Mouse (Mus musculus): ENCODE data around the gene Mical3. TPM values are rescaled to one million over a fixed set of nuclear protein-coding genes. Genes with fewer than 3 reads are reported as not detected.

Mical3 gene
- polyA plus RNA-seq, 1 experiment = 67.4 TPM

DNA sequence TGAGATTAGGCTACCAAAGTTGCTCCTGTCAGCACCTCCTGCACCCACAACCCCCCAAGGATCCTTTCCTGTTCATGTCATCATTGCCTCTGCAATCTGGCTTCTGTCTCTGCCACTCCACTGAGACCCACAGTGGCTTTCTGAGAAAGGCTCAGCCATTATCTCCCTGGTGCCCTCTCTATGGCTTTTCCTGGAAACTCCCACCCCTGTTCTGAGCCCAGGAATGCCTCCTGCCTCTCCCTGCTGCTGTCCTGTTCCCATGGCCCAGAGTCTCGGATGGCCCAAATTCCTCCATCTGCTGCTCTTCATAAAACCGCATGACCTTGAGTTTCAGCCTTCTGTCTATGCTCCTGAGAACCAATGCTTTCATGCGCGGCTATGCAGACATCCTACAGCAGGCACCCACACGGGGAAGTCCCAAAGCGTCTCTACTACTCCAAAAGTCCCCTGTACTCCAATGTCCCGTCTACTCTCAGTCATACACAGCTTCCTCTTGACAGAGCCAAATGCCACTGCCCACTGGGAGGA, 77.2 kb downstream of the Mical3 start:
- no peak for TF ChIP-seq POLR2A (IDR thresholded peaks at IDR 0.05; ENCODE audit: extremely low read depth, insufficient read depth, low read length)
- no peak for TF ChIP-seq CTCF (IDR thresholded peaks at IDR 0.05; ENCODE audit: extremely low read depth, insufficient read depth, low read length)
- Histone ChIP-seq H3K27ac (ENCODE audit: insufficient read depth, low read length) (no peak overlapping the region), H3K4me3 (ENCODE audit: insufficient read depth, low read length) (no peak overlapping the region), H3K4me1 (ENCODE audit: control insufficient read depth, insufficient read depth, low read length) (peaks cover 18% of the 10 kb centered on the region)

DNA sequence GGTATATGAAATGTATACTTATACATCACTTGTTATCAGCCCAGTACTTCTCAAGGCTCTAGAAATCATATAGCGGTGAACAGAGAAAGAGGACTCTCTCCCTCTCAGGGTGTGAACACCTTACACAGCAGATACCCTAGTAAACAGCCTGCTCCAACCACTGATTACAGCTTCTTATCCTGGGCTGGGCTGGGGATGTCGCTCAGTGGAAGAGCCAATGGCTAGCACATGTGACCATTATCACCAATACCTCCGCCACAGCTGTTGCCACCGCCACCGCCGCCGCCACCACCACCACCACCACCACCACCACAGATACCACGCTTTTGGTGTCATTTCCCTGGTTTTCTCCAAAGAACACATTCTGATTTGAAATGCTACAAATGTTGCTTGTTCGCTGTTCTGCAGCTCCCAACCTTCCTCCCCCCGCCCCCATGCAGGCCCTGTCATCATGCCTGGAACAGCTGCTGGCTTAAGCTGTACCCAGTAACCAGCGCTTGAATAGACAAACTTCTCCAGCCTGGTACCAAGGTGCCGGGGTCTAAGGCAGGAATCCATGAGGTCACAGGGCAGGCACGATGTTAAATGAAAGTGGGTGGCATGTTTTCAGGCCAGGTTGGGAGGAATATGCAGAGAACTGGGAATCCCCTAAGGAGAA, 78.7 kb downstream of the Mical3 start:
- peaks cover 22% of the 10 kb centered on the region for H3K4me1 ChIP-seq (ENCODE audit: control insufficient read depth, insufficient read depth, low read length)
- TF ChIP-seq POLR2A (IDR thresholded peaks at IDR 0.05; ENCODE audit: extremely low read depth, insufficient read depth, low read length) (no peak), CTCF (IDR thresholded peaks at IDR 0.05; ENCODE audit: extremely low read depth, insufficient read depth, low read length) (no peak)
- peak overlapping the region; percentile 89 for H3K27ac ChIP-seq (ENCODE audit: insufficient read depth, low read length)
- H3K4me3 ChIP-seq (ENCODE audit: insufficient read depth, low read length) = no peak overlapping the region

DNA sequence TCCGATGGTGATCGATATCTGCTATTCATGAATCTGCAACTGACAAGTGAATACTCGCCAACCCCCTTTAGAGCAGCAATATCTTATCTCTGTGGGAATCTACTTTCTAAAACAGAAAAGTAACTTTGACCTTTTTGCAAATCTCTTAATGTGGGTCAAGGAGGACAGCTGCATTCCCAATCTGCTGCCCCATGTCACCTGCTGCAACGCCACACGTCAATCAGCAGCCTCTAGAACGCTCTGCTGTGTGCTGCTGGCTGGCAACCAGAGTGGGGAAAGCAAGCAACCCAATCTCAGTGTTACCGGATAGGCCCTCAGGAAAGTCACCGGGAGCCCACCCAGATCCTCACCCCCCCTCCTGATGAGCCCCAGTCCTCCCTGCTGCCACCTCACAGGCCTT, 79.4 kb downstream of the Mical3 start:
- TF ChIP-seq CTCF (IDR thresholded peaks at IDR 0.05; ENCODE audit: extremely low read depth, insufficient read depth, low read length) (no peak), POLR2A (IDR thresholded peaks at IDR 0.05; ENCODE audit: extremely low read depth, insufficient read depth, low read length) (no peak)
- H3K27ac ChIP-seq (ENCODE audit: insufficient read depth, low read length) = no peak overlapping the region
- peaks cover 22% of the 10 kb centered on the region for H3K4me1 ChIP-seq (ENCODE audit: control insufficient read depth, insufficient read depth, low read length)
- H3K4me3 ChIP-seq (ENCODE audit: insufficient read depth, low read length) = no peak overlapping the region

DNA sequence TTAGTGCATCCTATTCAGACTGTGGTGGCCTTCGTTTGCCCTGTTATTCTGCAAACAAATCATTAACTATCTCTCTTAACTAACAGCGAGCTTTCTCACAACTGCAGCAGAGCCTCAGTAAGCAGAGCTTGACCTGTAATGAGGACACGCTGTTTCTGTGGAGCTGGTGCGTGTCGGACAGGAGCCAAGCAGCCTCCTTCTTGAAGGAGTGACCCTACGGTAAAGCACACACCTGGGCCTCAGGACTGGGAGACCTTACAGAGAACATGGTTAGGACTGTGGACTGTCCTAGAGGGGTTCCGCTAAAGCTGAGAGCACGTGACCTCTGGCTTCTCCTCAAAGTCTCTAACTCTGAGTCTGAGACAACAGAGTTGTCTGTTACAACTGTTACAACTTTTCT, 82.1 kb downstream of the Mical3 start:
- TF ChIP-seq POLR2A (IDR thresholded peaks at IDR 0.05; ENCODE audit: extremely low read depth, insufficient read depth, low read length) (no peak), CTCF (IDR thresholded peaks at IDR 0.05; ENCODE audit: extremely low read depth, insufficient read depth, low read length) (no peak)
- Histone ChIP-seq H3K4me1 (ENCODE audit: control insufficient read depth, insufficient read depth, low read length) (peaks cover 25% of the 10 kb centered on the region), H3K27ac (ENCODE audit: insufficient read depth, low read length) (no peak overlapping the region), H3K4me3 (ENCODE audit: insufficient read depth, low read length) (no peak overlapping the region)

DNA sequence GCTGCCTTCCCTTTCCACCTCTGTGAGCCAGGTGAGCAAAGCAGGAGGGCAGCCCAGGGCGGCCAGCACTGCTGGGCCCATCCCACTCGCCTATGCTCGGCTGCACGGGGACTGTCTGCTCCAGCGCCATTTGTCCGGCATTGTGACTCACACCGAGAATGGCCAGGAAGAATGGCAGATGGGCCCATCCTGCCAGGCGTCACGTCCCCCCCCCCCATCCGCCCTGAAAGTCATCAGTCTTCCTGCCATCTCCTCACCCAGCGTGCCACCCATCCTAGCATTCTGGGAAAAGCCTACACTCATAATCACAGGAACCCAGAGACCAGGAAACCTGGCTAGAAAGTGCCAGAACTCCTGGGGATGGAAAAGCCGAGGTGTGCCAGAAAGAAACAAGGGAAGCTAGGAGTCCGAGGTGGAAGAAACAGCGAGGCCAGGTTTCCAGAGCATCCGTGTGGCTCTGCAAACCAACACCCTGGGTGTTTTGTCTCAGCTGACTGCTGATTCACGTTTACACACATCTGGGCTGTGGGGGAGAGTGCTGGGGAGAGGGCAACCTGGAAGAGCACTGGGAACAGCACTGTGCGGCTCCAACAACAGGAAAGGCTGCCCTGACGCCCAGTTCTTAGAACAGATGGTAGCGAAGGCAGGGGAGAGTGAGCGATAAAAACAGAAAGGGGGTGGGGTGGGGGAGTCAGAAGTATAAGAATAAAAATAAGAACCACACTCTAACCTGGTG, 85.3 kb downstream of the Mical3 start:
- TF ChIP-seq CTCF (IDR thresholded peaks at IDR 0.05; ENCODE audit: extremely low read depth, insufficient read depth, low read length) (no peak), POLR2A (IDR thresholded peaks at IDR 0.05; ENCODE audit: extremely low read depth, insufficient read depth, low read length) (no peak)
- Histone ChIP-seq H3K4me1 (ENCODE audit: control insufficient read depth, insufficient read depth, low read length) (peaks cover 12% of the 10 kb centered on the region), H3K4me3 (ENCODE audit: insufficient read depth, low read length) (no peak overlapping the region), H3K27ac (ENCODE audit: insufficient read depth, low read length) (peak overlapping the region; percentile 24; the same call in 1 of the 2 replicates)

DNA sequence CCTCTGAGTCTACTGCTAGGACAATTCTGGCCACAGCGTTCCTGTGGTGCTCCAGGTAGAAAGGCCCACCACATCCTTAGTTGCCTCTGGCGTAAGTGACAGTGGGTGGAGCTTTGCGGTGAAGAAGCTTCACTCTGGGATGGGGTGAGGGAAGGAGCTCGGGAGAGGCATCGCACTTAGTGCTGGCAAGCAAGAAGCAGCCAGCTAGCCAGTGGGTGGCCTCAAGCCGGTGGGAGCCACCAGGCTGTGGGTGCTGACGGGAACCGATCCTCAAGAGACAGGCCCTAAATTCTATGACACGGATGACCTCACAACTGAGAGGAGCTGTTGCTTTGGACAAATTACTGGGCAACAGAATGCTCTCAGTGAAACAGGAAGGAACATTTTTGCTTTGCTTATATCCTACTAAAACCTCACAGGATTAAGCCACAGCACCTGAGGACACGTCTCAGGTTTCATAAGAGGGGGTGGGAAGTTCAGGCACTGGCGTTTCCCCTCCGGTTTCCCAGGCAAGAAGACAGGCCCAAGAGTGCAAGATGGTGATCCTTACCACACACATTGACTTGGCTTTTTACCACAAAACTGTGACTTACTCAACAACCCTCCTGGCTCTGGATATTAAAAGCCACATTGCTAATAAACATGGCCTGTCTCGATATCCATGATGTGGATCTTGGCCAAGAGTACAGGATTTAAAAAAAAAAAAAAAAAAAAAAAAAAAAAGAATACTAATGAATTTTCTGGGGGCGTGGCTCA, 87.2 kb downstream of the Mical3 start:
- no peak overlapping the region for H3K4me3 ChIP-seq (ENCODE audit: insufficient read depth, low read length)
- peaks cover 15% of the 10 kb centered on the region for H3K4me1 ChIP-seq (ENCODE audit: control insufficient read depth, insufficient read depth, low read length)
- TF ChIP-seq CTCF (IDR thresholded peaks at IDR 0.05; ENCODE audit: extremely low read depth, insufficient read depth, low read length) = no peak
- TF ChIP-seq POLR2A (IDR thresholded peaks at IDR 0.05; ENCODE audit: extremely low read depth, insufficient read depth, low read length) = no peak
- H3K27ac ChIP-seq (ENCODE audit: insufficient read depth, low read length) = no peak overlapping the region

DNA sequence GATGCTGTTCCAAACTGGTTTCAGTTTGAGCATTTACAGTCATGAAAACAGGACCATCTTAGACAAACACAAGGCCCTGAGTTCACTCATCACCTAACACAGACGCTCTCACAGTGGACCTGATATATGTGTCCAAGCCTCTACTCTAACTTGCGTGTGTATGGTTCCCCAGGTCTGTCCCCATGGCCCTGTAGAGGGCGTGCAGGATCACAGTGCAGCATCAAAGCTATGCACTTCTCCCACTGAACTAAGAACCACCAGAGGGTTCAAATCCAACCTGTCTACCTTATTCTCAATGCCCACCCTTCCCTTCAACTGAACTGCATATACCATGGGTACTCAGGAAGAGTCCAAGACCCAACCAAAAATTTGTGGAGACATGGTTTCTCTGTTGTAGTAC, 91.1 kb downstream of the Mical3 start:
- H3K27ac ChIP-seq (ENCODE audit: insufficient read depth, low read length) = peak overlapping the region; percentile 70; the same call in 1 of the 2 replicates
- TF ChIP-seq CTCF (IDR thresholded peaks at IDR 0.05; ENCODE audit: extremely low read depth, insufficient read depth, low read length) (no peak), POLR2A (IDR thresholded peaks at IDR 0.05; ENCODE audit: extremely low read depth, insufficient read depth, low read length) (no peak)
- H3K4me1 ChIP-seq (ENCODE audit: control insufficient read depth, insufficient read depth, low read length) = peaks cover 12% of the 10 kb centered on the region
- no peak overlapping the region for H3K4me3 ChIP-seq (ENCODE audit: insufficient read depth, low read length)

DNA sequence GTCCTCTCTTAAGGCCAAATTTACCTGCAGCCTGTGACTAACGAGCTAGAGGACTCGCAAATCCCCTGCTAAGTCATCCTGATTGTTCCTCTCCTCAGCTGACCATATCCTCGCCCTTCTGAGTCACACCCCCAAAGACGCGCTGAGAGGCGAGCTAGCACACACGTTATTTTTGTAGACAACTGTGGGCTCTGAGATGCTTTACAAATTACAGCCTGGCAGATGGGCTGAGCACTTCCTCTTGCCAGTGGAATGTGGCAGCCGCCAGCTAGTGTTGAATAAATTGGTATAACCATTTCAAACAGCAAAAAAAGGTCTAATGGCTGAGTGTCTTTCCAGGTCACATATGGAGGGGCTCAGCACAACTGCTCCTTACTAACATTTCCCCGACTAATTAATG, 91.5 kb downstream of the Mical3 start:
- Histone ChIP-seq H3K4me1 (ENCODE audit: control insufficient read depth, insufficient read depth, low read length) (peaks cover 10% of the 10 kb centered on the region), H3K4me3 (ENCODE audit: insufficient read depth, low read length) (no peak overlapping the region), H3K27ac (ENCODE audit: insufficient read depth, low read length) (peak overlapping the region; percentile 70)
- TF ChIP-seq POLR2A (IDR thresholded peaks at IDR 0.05; ENCODE audit: extremely low read depth, insufficient read depth, low read length) = no peak
- no peak for TF ChIP-seq CTCF (IDR thresholded peaks at IDR 0.05; ENCODE audit: extremely low read depth, insufficient read depth, low read length)

DNA sequence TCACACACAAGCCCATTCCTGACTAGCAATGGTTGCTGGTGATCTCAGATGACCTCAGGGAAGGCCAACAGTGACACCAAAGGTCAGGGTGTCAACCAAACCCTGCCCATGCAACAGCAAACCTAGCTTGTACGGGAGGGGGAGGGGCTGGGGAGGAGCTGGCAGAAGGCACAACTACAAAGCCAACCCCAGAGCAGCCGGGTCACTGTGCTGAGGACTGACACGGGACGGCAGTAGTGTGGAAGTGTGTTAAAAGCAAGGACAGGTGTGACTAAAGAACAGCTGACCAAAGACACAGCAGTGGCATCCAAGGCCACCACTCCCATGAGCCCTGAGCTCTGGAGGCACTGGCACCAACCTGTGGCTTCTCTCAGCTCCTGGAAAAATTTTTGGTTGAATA, 93.7 kb downstream of the Mical3 start:
- Histone ChIP-seq H3K4me1 (ENCODE audit: control insufficient read depth, insufficient read depth, low read length) (peaks cover 10% of the 10 kb centered on the region), H3K27ac (ENCODE audit: insufficient read depth, low read length) (no peak overlapping the region), H3K4me3 (ENCODE audit: insufficient read depth, low read length) (no peak overlapping the region)
- TF ChIP-seq CTCF (IDR thresholded peaks at IDR 0.05; ENCODE audit: extremely low read depth, insufficient read depth, low read length) = no peak
- TF ChIP-seq POLR2A (IDR thresholded peaks at IDR 0.05; ENCODE audit: extremely low read depth, insufficient read depth, low read length) = no peak

Measured in cortical plate, adult 2 months (tissue).